Mouse (Mus musculus) ES-E14 (cell line): ENCODE data around the gene Aqp2.

ENCODE experiments used
- CHD2 ChIP-seq: IDR thresholded peaks from 2 replicates; pipeline ENCODE4 v1.6.1; 2014; ENCODE audit warnings: mild to moderate bottlenecking, low read depth, low read length, inconsistent platforms
- HCFC1 ChIP-seq: IDR thresholded peaks from 2 replicates; pipeline ENCODE4 v1.6.1; 2012; ENCODE audit warnings: low read length, inconsistent platforms, borderline replicate concordance; ENCODE audit not compliant: insufficient read depth
- ZC3H11A ChIP-seq: IDR thresholded peaks from 2 replicates; pipeline ENCODE4 v1.6.1; 2012; ENCODE audit warnings: low read depth, mild to moderate bottlenecking, inconsistent platforms, low read length, borderline replicate concordance
- ZNF384 ChIP-seq: IDR thresholded peaks from 2 replicates; pipeline ENCODE4 v1.6.1; 2012; ENCODE audit warnings: low read depth, low read length, inconsistent platforms

GRCm38 (mm10) chr15:99631618-99632017, 52.8 kb downstream of the Aqp2 start:
- TF ChIP-seq ZNF384 (no peak), CHD2 (no peak), ZC3H11A (no peak), HCFC1 (no peak)
